Mouse (Mus musculus) hindbrain, embryonic 15.5 days (tissue): ENCODE measurements around the gene Carmil1. TPM values are rescaled to one million over a fixed set of nuclear protein-coding genes. Genes with fewer than 3 reads are reported as not detected.

ENCODE experiments used
- ATAC-seq: fragments of 200-750 bp; cut with Nextera tagmentation; 2 replicates; pipeline ENCODE4 v1.8.0; 2017; ENCODE audit warnings: low read depth, moderate number of reproducible peaks, moderate TSS enrichment; ENCODE audit not compliant: low FRiP score
- H3K27ac ChIP-seq: fragments of 300-500 bp; sonication (generic); replicated peaks from 2 replicates; pipeline ENCODE4 v1.5.1; 2015; ENCODE audit warnings: mild to moderate bottlenecking, inconsistent platforms
- H3K27me3 ChIP-seq: fragments of 300-500 bp; sonication (generic); 2 replicates; pipeline ENCODE4 v1.6.1; 2015; ENCODE audit warnings: control low read depth, inconsistent platforms
- H3K36me3 ChIP-seq: fragments of 300-500 bp; sonication (generic); 2 replicates; pipeline ENCODE4 v1.6.1; 2015; ENCODE audit warnings: control low read depth, inconsistent platforms
- H3K4me1 ChIP-seq: fragments of 300-500 bp; sonication (generic); replicated peaks from 2 replicates; pipeline ENCODE4 v1.6.1; 2015; ENCODE audit warnings: control low read depth, inconsistent platforms
- H3K4me2 ChIP-seq: fragments of 300-500 bp; sonication (generic); 2 replicates; pipeline ENCODE4 v1.6.1; 2015; ENCODE audit warnings: moderate library complexity, mild to moderate bottlenecking, inconsistent platforms
- H3K4me3 ChIP-seq: fragments of 300-500 bp; sonication (generic); 2 replicates; pipeline ENCODE4 v1.5.1; 2015; ENCODE audit warnings: mild to moderate bottlenecking, inconsistent platforms
- H3K9ac ChIP-seq: fragments of 300-500 bp; sonication (generic); 2 replicates; pipeline ENCODE4 v1.6.1; 2015; ENCODE audit warnings: inconsistent platforms
- H3K9me3 ChIP-seq: fragments of 300-500 bp; sonication (generic); 2 replicates; pipeline ENCODE4 v1.6.1; 2016; ENCODE audit warnings: control low read depth, inconsistent platforms
- WGBS: fragments of 180-500 bp; shearing (Covaris S2); methylation state at CpG from one replicate; pipeline ENCODE4 v1.1.7; 2015; 5-methylcytosine and 5-hydroxymethylcytosine counted together
- polyA plus RNA-seq: library from polyadenylated mRNA; unstranded; fragments of >200 nt; fragmentation: Nextera tagmentation; extraction: Ambion mirVana; gene quantifications from 2 replicates; pipeline ENCODE4 v1.2.1, GENCODE M21; 2015

Gene Carmil1
- polyA plus RNA-seq, 1 experiment from 2014 or later = 42.8 TPM

DNA sequence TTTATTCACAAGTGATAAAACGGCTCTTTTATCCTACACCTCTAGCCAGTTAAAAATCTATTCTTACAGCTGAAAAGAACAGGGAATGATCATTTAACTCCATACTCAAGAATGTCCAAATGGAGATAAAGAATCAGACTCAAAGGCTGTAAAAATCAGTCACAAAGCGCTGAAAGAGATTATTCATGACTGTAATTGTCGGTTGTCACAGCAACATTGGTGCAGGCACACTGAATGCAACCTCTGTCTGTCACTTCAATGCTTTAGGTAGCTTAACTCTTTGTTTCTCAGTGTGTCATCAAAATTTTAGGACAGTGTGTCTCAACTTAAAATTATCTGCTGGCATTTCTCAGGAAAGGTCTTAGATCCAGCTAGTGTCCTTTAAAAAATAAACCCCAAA lies 235.3 kb downstream of the Carmil1 start:
- Histone ChIP-seq H3K27me3 (no peaks in the 10 kb centered on the region), H3K27ac (no peak overlapping the region), H3K9me3 (no peaks in the 10 kb centered on the region), H3K4me3 (no peak overlapping the region), H3K4me1 (peaks cover 12% of the 10 kb centered on the region), H3K36me3 (peaks cover 21% of the 10 kb centered on the region), H3K4me2 (no peak overlapping the region), H3K9ac (no peak overlapping the region)
- no peak for ATAC-seq
- WGBS = 38% methylated on average over 3 of the region's 3 CpGs

GRCm38 (mm10) chr13:24040221-24040620 lies 240.4 kb downstream of the Carmil1 start:
- Histone ChIP-seq H3K36me3 (peaks cover 23% of the 10 kb centered on the region), H3K27me3 (no peaks in the 10 kb centered on the region), H3K4me1 (no peaks in the 10 kb centered on the region), H3K9me3 (no peaks in the 10 kb centered on the region), H3K9ac (no peak overlapping the region), H3K27ac (no peak overlapping the region), H3K4me3 (no peak overlapping the region), H3K4me2 (no peak overlapping the region)
- 84% methylated on average over 7 of the region's 7 CpGs for WGBS
- no peak for ATAC-seq

GRCm38 (mm10) chr13:24037502-24037901 lies 243.1 kb downstream of the Carmil1 start:
- Histone ChIP-seq H3K36me3 (peaks cover 16% of the 10 kb centered on the region; the same call in 1 of the 2 replicates), H3K4me3 (no peak overlapping the region), H3K27ac (no peak overlapping the region), H3K27me3 (no peaks in the 10 kb centered on the region), H3K9me3 (no peaks in the 10 kb centered on the region), H3K4me2 (no peak overlapping the region), H3K4me1 (no peaks in the 10 kb centered on the region), H3K9ac (no peak overlapping the region)
- WGBS = 77% methylated on average over 3 of the region's 3 CpGs
- no peak for ATAC-seq

DNA sequence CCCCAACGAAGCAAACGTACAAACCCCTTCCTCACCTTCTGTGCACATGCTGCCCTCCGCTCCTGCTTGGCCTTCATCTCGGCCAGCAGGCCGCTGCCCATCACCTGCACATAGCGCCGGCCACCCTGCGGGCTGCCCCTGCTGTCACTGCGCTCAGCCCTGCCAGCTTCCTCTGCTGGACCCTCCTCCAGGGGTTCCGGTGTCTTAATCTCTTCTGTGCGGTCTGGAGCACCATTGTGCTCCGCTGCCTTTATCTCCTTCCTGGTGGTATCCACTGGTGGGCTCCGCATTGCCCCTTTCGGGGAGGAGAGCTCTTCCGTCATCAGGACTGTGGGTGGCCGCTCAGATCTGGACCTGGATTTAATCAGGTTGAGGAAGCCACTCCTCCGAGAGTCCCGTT lies 244.4 kb downstream of the Carmil1 start:
- H3K27ac ChIP-seq = no peak overlapping the region
- 83% methylated on average over 18 of the region's 18 CpGs for WGBS
- no peaks in the 10 kb centered on the region for H3K4me1 ChIP-seq
- no peak overlapping the region; the same call in 1 of the 2 replicates for H3K4me2 ChIP-seq
- H3K36me3 ChIP-seq = peaks cover 6% of the 10 kb centered on the region; the same call in 1 of the 2 replicates
- ATAC-seq = no peak
- no peaks in the 10 kb centered on the region for H3K27me3 ChIP-seq
- H3K4me3 ChIP-seq = no peak overlapping the region
- no peaks in the 10 kb centered on the region for H3K9me3 ChIP-seq
- H3K9ac ChIP-seq = no peak overlapping the region

DNA sequence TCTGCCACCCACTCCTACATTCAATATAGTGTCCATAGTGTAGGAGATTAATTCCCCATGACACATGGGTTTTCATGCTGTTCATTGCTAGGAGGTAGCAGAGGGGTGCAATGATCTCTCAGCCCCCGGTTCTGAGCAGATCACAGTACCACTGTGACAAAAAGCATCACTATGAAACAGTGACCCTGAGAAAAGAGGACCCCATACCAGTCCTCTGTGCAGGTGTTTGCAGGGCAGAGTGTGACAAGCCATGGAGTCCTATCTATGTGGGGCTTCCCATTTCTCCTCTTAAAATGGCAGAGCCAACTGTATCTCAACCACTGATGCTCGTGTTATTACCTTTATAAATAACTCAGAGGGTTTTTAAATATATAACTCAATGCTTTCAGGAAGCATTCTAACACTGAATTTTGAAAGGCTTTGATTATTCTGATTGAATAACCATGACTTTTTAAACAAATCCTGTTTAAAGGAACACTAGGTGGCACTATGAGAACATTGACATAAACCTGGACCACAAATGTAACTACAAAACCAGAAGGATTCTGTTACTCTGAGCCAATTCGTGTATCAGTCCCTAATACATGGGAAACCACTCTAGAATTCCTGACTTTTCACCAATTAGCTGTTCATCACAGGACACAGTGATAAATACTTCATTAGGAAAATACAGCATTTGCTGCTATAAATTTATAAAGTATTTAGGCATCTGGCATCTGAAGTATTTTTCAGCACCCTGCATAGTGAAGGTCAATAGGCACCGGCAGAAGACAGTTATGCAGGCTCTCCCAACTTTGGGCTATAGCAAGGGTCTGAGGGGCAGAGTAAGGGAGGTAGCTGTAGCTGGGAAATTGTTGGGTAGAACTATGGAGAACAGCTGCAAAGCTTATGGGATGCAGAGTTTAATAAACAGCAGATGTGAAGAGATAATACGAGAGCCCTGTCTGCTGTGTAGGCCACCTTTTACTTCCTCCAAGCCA lies 253.1 kb downstream of the Carmil1 start:
- Histone ChIP-seq H3K9me3 (no peaks in the 10 kb centered on the region), H3K36me3 (no peaks in the 10 kb centered on the region), H3K4me1 (no peaks in the 10 kb centered on the region), H3K27me3 (no peaks in the 10 kb centered on the region), H3K27ac (no peak overlapping the region), H3K9ac (no peak overlapping the region), H3K4me2 (no peak overlapping the region), H3K4me3 (no peak overlapping the region)
- WGBS = 68% methylated on average over 5 of the region's 5 CpGs
- no peak for ATAC-seq

- Histone ChIP-seq H3K27me3 (no peaks in the 10 kb centered on the region), H3K4me2 (no peak overlapping the region), H3K4me1 (no peaks in the 10 kb centered on the region), H3K4me3 (no peak overlapping the region), H3K27ac (no peak overlapping the region), H3K9me3 (no peaks in the 10 kb centered on the region), H3K36me3 (0 out of 2 replicates have a peak, but pooled peaks cover 5% of the 10 kb centered on the region), H3K9ac (no peak overlapping the region)
- ATAC-seq = no peak
- WGBS = 93% methylated on average over 4 of the region's 4 CpGs
Measured at GRCm38 (mm10) chr13:24018515-24018914, 262.1 kb downstream of the Carmil1 start.

DNA sequence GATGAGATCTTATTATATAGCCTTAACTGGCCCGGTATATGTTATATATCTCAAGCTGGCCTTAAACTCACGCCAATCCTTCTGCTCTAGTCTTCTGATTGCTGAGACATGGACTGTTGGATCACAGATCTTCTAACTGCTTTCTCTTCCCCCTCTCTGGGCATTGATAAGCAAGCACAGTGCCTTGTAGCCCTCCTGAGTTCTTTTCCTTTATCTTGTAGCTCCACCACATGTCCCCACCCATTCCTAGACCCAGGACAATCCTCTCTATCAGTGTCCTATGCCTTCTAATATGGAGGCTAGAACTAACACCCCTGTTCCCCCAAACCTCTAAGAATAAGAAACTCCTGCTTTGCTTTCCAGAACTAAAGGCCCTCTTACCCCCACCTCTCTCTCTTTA lies 275.1 kb downstream of the Carmil1 start:
- Histone ChIP-seq H3K27ac (no peak overlapping the region), H3K4me2 (no peak overlapping the region), H3K9me3 (no peaks in the 10 kb centered on the region), H3K36me3 (no peaks in the 10 kb centered on the region), H3K4me1 (no peaks in the 10 kb centered on the region), H3K9ac (no peak overlapping the region), H3K4me3 (no peak overlapping the region), H3K27me3 (no peaks in the 10 kb centered on the region)
- WGBS = 84% methylated on average over 2 of the region's 2 CpGs
- no peak for ATAC-seq

GRCm38 (mm10) chr13:24001797-24002196 lies 278.8 kb downstream of the Carmil1 start:
- Histone ChIP-seq H3K4me3 (no peak overlapping the region), H3K9ac (no peak overlapping the region), H3K36me3 (no peaks in the 10 kb centered on the region), H3K27ac (no peak overlapping the region), H3K9me3 (no peaks in the 10 kb centered on the region), H3K4me2 (no peak overlapping the region), H3K27me3 (no peaks in the 10 kb centered on the region), H3K4me1 (no peaks in the 10 kb centered on the region)
- 68% methylated on average over 2 of the region's 2 CpGs for WGBS
- ATAC-seq = no peak

- no peaks in the 10 kb centered on the region for H3K4me1 ChIP-seq
- H3K4me2 ChIP-seq = no peak overlapping the region
- 84% methylated on average over 2 of the region's 2 CpGs for WGBS
- no peak for ATAC-seq
- H3K4me3 ChIP-seq = no peak overlapping the region
- H3K9me3 ChIP-seq = no peaks in the 10 kb centered on the region
- H3K27ac ChIP-seq = no peak overlapping the region
- H3K36me3 ChIP-seq = no peaks in the 10 kb centered on the region
- no peak overlapping the region for H3K9ac ChIP-seq
- no peaks in the 10 kb centered on the region for H3K27me3 ChIP-seq
Measured at GRCm38 (mm10) chr13:24001081-24001480, 279.5 kb downstream of the Carmil1 start.

- Histone ChIP-seq H3K36me3 (no peaks in the 10 kb centered on the region), H3K9ac (no peak overlapping the region), H3K9me3 (no peaks in the 10 kb centered on the region), H3K4me1 (no peaks in the 10 kb centered on the region), H3K27ac (no peak overlapping the region), H3K4me2 (no peak overlapping the region), H3K27me3 (0 out of 2 replicates have a peak, but pooled peaks cover 3% of the 10 kb centered on the region), H3K4me3 (no peak overlapping the region)
- WGBS = 82% methylated on average over 2 of the region's 2 CpGs
- ATAC-seq = no peak
Measured at GRCm38 (mm10) chr13:23998826-23999225, 281.8 kb downstream of the Carmil1 start.

DNA sequence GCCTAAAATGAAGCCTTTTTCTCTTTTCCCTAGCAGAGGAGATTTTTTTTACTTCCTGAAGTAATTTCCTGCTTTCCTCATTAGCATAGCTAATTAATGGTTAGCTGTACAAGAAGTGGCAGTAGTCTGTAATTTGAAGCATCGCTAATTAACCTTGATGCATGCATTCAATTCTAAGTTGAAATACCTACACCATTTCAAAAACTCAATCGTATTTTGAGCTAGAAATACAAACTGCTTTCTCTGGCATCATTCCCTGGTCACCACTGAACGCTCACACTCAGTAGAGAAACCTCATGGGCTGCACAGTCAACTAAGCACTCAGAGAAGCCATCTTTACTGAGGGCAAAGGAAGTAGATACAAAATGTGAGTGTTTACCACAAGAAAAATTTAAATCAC lies 285.8 kb downstream of the Carmil1 start:
- no peak overlapping the region for H3K4me2 ChIP-seq
- no peak for ATAC-seq
- H3K9ac ChIP-seq = no peak overlapping the region
- H3K27ac ChIP-seq = no peak overlapping the region
- H3K27me3 ChIP-seq = peaks cover 11% of the 10 kb centered on the region; the same call in 1 of the 2 replicates
- peaks cover 9% of the 10 kb centered on the region for H3K4me1 ChIP-seq
- H3K9me3 ChIP-seq = no peaks in the 10 kb centered on the region
- no peak overlapping the region for H3K4me3 ChIP-seq
- 51% methylated on average over 3 of the region's 3 CpGs for WGBS
- no peaks in the 10 kb centered on the region for H3K36me3 ChIP-seq

DNA sequence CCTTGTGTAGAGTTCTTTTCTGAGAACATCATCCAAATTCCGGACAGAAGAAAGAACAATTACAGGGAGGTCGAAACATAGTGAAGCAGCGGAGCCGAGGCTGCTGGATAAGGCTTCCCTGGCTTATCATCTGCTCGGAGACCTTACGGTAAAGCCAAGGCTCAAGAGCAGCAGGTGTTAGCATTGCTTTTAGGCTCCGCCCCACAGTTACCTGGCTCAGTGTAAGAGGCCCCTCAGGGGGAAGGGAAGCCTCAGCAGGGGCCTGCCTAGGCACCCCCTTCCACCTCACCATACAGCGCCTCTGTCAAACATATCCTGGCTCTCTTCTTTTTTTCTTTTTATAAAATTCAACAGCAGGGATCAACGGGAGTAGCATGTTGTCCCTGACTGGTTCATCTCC lies 286.6 kb downstream of the Carmil1 start:
- no peak overlapping the region for H3K27ac ChIP-seq
- H3K36me3 ChIP-seq = no peaks in the 10 kb centered on the region
- 21% methylated on average over 9 of the region's 9 CpGs for WGBS
- H3K4me1 ChIP-seq = peaks cover 9% of the 10 kb centered on the region
- no peak overlapping the region for H3K4me2 ChIP-seq
- no peak overlapping the region for H3K4me3 ChIP-seq
- peaks cover 12% of the 10 kb centered on the region; the same call in 1 of the 2 replicates for H3K27me3 ChIP-seq
- ATAC-seq = no peak
- H3K9me3 ChIP-seq = no peaks in the 10 kb centered on the region
- no peak overlapping the region for H3K9ac ChIP-seq
